Mouse (Mus musculus) CH12F3 (cell line): ENCODE data around the gene Nrgn.

Experiments
- in situ Hi-C: fragments of 300-500 bp; cut with MboI; formaldehyde crosslinking; loops from 2 replicates; pipeline ENCODE4 v1.14.3; 2020; ENCODE audit warnings: low sequenced_read_pairs

The Nrgn gene

DNA sequence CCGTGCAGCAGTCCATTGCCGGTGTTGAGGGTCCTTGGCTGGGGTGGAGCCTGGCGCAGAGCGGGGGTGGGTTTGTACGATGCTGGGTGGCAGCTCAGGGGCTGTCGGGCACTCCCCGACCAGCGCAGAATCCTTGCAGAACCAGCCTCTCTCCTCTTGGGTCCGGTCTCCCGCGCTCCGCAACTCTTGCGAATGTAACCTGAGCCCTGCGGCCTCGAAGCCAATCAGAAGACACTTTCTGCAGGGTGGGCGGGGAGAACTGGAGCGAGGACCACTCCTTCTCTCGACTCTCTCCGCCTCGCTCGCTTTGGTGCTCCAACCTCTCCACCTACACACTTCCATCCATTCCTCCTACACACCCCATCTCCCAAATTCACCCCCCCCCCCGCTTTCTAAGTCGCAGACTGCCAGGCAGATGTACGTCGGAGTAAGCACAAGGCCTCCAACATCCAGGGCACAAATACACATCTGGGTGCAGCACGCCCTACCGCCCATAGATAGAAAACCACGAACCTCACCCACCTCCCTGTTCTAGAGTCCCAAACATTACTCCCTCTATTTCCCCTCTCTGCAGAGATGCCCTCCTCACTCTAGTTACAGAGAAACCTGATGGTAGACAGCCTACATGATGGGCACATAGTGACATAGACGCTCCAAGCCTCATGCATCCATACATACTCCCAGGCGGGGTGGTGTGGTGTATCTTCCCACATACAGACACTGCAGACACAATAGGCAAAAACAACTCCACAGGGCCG lies at the start of gene Nrgn:
TSS of gene Nrgn (minus strand) at position 369 of the 758 bp plus-strand sequence.
- in situ Hi-C loops: no loop called here

DNA sequence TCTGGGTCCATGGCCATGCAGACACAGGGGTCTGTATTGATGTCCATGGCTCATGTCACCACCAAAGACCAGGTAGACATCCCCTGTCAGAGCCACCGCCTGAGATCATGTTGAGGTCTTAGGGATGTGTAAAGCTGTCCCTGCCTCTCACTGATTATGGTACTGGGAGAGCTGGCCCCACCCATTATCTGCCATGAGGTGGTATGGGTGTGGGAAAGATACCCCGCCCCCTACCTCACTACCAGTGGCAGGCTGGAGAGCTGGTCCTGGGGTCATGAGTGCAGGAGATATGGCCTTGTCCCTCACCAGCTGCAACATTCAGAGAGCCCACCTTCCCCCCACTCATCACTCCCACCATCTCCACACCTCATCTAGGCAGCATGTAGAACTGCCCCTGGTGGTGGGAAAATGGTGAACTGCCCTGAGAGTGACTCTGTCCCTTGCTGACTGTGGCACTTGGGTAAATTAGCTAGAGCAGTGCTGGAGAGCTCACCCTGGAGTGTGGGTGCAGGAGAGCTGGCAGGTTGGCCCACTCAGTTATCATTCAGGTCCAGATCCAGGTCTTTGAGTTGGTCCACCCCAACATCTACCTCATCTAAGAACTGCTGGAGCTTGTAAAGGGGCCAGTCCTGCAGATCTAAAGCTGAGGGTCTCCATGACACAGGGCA lies 48.0 kb upstream of the Nrgn start:
- in situ Hi-C loops: no loop called here

DNA sequence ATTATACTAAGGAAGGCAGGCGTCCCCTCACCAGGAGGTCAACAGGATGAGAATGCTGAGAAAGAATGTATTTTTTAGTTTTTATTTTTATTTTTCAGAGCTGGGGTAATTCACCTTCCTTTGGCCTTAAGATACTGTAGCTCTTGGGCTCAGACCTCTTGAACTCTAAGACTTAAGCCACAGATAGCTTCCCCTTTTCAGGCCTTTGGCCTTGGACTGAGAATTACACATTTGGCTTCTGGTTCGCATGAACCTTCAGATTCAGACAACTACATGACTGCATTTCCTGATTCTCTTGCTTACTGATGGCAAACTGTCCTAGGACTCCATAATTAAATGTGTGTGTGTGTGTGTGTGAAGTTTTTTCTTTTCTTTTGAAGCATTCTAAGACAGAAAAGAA lies 45.9 kb upstream of the Nrgn start:
- in situ Hi-C loops: no loop called here

DNA sequence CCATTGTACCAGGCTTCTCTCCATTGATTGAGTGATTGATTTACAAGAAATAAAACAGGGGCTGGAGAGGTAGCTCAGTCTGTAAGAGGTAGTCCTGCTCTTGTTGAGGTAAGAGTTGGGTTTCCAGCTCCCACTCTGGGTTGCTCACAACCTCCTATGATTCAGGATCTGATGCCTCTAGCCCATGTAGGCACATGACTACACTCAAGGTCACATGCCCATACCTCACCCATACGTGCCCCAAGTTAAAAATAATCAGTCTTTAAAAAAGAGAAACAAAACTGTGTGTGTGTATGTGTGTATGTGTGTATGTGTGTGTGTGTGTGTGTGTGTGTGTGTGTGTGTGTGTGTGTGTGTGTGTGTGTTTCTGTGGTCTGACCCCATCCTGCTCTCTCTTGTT lies 42.9 kb upstream of the Nrgn start:
- in situ Hi-C loops: no loop called here

DNA sequence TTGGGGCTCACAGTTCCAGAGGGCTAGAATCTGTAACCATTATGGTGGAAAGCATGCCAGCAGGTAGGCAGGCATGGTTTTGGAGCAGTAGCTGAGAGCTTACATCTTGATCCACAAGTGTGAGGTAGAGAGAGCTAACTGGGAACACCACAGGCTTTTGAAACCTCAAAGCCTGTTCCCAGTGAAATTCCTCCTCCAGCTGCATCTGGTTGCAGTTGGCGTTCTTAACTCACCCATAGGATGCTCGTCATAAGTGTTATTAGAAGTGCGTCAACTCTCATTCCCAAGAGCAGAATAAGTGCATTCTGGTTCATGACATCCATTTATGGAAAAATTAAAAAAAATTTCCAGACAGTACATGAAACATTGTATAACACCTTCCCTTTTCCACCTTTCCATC lies 41.0 kb upstream of the Nrgn start:
- in situ Hi-C loops: no loop called here

GRCm38 (mm10) chr9:37592633-37593032 lies 39.9 kb upstream of the Nrgn start:
- in situ Hi-C loops: no loop called here

DNA sequence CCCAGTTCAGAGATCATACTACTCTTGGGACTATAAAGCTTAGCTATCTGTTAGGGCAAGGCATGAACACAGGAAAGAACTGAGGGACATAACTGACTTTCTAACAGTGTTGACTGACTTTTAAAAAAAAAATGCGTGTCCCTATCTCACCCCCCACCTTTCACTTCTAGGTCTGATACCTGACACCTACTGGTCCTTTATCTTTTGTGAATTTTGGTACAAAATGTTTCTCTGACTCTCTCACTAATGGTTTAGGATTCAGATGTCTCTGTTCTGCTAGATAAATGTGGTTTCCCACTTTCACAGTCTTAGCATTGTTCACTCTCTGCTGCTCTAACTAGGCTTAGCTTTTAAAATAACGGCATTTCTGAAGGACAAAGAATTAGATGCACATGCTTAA lies 39.3 kb upstream of the Nrgn start:
- in situ Hi-C loops: no loop called here

GRCm38 (mm10) chr9:37590381-37590780 lies 37.7 kb upstream of the Nrgn start:
- in situ Hi-C loops: no loop called here

DNA sequence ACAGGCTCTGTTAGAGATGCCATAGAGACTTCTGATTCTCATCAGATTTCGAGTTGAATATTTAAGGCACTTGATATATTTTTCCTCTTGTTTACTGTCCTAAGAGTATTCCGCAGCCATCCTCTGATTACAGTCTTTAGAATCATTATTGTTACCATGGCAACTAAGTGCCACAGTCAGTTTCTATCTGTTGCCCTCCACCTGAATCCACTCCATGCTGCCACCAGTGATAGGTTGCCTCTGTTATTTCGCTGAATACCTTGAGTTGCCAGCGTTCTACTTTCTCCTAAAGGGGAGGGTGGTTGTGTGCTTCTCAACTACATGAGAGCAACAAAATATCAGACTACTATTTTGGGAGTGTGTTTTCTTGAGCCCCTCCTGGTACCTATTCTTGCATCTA lies 34.0 kb upstream of the Nrgn start:
- in situ Hi-C loops: no loop called here

GRCm38 (mm10) chr9:37583594-37583993 lies 30.9 kb upstream of the Nrgn start:
- in situ Hi-C loops: no loop called here

DNA sequence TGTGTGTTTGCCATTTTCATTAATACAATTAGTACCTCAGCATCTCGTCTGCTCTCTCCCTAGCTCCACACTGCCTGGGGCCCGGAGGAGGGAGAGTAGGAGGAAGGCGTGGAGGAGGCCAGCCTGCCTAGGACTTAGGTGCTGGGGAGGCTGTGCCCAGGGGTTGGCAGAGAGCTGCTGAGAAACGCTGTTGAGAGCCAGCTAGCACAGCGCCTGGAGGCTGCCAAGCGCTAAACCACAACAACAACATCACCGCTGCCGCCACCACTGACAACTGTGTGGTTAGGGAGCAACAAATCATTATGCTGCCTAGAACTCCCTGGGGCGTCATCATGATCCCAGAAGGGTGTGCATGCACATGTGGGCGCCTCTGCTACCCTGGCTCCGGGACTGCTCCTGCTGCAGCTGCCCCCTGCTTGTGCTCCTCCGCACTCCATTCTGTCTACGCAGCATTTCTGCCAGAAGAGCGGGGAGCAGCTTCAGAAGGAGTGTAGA lies 23.8 kb upstream of the Nrgn start:
- in situ Hi-C loops: no loop called here

DNA sequence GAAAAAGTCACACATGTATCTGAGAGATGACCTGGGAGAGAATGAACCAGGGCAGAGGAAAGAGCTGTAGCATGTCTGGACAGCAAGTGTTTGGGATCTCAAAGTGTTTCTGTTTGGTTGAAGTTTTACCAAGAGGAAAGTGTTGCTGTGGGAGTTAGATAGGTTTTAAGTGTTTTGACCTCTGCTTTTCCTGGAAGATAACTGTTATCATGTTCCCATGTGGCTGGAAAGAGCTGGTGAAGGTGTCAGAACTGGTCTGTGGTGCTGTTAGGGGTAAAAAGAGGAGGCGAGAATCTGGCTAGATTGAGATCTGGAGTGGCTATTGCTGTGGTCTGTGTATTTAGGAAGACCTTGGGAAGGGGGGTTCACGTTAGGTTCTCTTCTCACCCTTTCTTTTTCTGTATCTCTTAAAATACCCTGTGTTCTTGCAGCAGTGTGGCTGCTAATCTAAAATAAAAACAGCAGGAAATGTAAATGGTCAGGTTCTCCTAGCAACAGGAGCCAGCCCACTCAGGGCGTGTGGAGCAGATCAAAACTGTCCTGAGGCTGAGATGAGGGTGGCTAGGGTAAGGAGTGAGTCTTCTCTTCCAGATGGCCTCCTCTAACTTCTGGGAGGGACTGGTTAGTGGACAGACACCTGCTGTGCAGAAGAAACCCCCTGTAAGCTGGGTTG lies 19.6 kb upstream of the Nrgn start:
- in situ Hi-C loops: no loop called here

GRCm38 (mm10) chr9:37569231-37569835 lies 16.6 kb upstream of the Nrgn start:
- in situ Hi-C loops: no loop called here

GRCm38 (mm10) chr9:37568605-37569214 lies 16.0 kb upstream of the Nrgn start:
- in situ Hi-C loops: no loop called here

DNA sequence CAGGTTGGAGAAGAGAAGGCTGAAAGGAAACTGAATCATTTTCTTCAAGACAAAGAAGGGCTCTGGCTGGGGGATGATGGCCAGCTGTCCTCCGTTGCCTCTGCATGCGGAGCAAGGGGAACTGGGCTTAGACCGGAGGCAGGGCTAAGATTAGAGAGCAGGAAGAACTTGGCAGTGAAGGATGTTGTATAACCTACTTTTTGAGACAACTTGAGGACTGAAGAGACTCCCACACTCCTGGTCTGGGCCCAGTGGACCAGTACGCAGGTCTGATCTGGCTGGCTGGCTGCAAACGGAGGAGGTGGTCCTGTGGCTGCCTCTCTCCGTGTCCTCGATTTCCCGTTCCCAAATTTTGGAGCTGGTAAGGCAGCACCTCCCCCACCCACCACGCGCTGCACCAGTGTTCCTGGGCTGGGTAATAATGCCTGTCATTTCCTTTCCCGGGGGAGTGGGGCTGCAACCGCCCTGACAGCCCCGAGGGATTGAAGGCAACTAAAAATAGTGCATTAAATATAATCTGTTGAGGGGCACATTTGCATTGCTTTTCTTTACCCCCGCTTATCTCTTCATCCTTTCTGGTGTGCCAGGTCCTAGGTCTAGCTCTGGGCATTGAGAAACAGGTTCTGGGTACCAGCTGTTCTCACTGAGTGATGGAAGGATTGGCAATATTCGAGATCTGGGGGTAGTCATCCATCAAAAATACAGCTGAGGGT lies 15.3 kb upstream of the Nrgn start:
- in situ Hi-C loops: no loop called here

DNA sequence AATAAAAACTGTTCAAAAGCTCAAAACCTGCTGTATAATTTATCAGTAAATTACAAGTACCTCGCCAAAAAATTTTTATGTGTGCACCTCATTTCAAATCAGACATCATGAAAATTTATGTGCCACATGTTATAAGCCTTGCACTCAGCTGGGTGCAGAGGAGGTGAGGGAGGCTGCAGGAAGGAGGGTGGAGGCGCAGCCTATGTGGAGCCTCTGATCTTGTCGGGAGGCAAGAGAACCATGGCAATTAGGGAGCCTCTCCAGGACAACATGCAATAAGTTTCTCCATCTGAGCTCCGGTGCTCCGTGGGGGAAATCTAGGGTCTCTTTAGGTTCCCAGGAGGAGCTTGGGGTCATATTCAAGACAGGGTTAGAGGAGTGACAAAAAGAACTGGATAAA lies 14.8 kb upstream of the Nrgn start:
- in situ Hi-C loops: no loop called here

- in situ Hi-C loops: no loop called here
Measured at GRCm38 (mm10) chr9:37567019-37567418, 14.3 kb upstream of the Nrgn start.

- in situ Hi-C loops: no loop called here
Measured at GRCm38 (mm10) chr9:37563805-37564204, 11.1 kb upstream of the Nrgn start.

GRCm38 (mm10) chr9:37560617-37561016 lies 7.9 kb upstream of the Nrgn start:
- in situ Hi-C loops: no loop called here

DNA sequence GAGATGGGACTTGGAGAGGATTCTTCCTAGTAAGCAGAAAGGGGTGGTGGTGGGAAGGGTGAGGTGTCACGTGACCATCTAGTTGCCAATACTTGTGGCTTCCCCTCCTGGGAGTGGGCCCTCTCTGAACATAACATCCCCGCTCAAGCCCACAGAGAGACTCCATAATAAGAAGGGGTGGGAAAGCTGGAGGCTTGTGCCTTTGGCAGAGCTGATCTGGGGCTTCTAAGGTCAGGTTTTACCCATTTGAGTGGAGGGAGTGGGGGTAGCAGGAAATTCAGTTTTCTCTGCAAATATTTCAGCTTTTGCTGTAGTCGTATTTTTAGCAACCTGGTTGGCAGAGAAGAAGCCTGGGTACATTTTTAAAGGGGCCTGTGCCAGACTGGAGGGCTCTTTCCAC lies 3.7 kb upstream of the Nrgn start:
- in situ Hi-C loops: no loop called here
